Mouse (Mus musculus) lung, adult 2 months (tissue): ENCODE results near the gene Ptpn13.

Experiments used
- CTCF ChIP-seq: fragments of 200-500 bp; IDR thresholded peaks from 2 replicates; pipeline ENCODE4 v1.5.1; 2011; ENCODE audit warnings: mild to moderate bottlenecking, low read length, control low read depth; ENCODE audit not compliant: insufficient read depth
- POLR2A ChIP-seq: fragments of 200-500 bp; IDR thresholded peaks from 2 replicates; pipeline ENCODE4 v1.6.1; 2011; ENCODE audit warnings: low read depth, mild to moderate bottlenecking, control low read depth, low read length, borderline replicate concordance; ENCODE audit errors: extremely low read depth

DNA sequence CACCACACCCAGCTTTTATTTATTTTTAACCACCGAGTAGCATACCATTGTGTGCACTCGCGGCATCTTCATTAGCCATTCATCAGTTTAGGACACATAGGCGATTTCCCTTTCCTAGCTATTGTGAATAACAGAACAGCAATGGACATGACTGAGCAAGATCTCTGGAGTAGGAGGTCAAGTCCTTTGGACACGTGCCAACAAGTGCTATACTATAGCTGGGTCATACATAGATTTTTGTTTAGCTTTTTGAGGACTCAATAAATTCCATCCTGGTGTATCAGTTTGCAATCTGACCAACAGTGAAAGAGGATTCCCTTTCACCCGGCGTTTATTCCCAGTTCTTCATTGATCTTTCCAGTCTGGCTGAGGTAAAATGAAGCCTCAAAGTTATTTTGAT, 41.0 kb upstream of the Ptpn13 start:
- TF ChIP-seq CTCF (no peak), POLR2A (no peak)
